Comparison of ENCODE assay signal across 19 mouse cellular contexts in the genomic region with DNA sequence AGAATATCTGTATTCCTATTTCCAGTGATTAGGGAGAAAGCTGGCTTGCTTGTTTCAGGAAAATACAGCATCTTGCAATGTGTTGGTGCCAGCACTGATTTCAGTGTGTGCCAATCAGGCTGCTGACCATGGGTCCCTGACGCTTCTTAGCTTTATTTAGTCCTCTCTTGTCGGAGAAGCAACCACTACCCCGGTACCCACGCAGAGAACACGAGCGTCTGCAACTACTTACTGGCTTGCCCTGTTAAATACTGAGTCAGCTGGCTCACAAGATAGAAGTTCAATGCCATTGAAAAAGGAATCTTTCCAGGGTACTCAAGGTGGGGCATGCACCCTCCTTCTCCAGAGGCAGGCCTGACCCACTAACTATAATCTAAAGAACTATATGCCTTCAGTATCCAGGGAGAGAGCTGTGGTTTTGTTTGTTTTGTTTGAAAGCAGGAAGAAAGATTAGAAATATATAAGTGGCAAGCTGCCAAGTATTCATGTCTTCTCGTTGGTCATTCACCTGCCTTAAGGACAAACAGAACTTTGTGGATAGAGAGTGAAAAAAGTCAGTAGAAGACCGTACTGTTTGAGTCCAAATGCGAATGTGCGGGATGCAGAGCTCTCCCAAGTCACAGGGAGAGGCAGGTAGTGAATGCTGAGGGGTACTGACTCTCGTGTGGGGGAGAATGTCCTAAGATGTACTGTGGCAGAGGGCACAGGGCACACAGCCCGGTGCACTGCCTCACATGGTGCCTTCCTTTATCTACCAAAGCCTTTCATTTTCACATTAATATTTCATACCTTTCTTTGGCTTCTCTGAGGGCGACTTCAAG. TPM values are rescaled to one million over a fixed set of nuclear protein-coding genes. Genes with fewer than 3 reads are reported as not detected.
DNase-seq lines count a peak whose midpoint lies in the region; ATAC-seq and TF ChIP-seq lines count a peak whose summit lies in the region.
"Had no signal": no experiment of that assay in that cellular context is flagged by ENCODE, and none has a peak within 500 bp of the region (broad histone marks: within the 10 kb centered on the region; RNA-seq: fewer than 3 reads in every experiment).

No protein-coding gene starts in this region.

- no peak overlapping the region for H3K4me3 ChIP-seq in lung, postnatal 0 days (ENCODE audit: low read depth, low read length)
- H3K4me3 ChIP-seq in intestine, postnatal 0 days (ENCODE audit: low read depth, low read length), result no peak overlapping the region
- H3K4me3 ChIP-seq: embryonic facial prominence, embryonic 10.5 days; hindbrain, embryonic 10.5 days; limb, embryonic 12.5 days; midbrain, embryonic 10.5 days had no signal

- no peak overlapping the region for H3K27ac ChIP-seq in lung, postnatal 0 days (ENCODE audit: low read length)
- peak overlapping the region; percentile 68 for H3K27ac ChIP-seq in intestine, postnatal 0 days (ENCODE audit: low read depth, low read length)
- H3K27ac ChIP-seq: embryonic facial prominence, embryonic 10.5 days; hindbrain, embryonic 10.5 days; limb, embryonic 12.5 days; liver, embryonic 14.5 days; macrophage; midbrain, embryonic 10.5 days had no signal

- H3K27me3 ChIP-seq in lung, postnatal 0 days (replicated peaks; ENCODE audit: insufficient read depth, low read length), result no peaks in the 10 kb centered on the region
- H3K27me3 ChIP-seq in intestine, postnatal 0 days (replicated peaks; ENCODE audit: control insufficient read depth, insufficient read depth, low read length), result no peaks in the 10 kb centered on the region
- H3K27me3 ChIP-seq: limb, embryonic 12.5 days had no signal

- WGBS in lung, postnatal 0 days, result 51% methylated on average over 13 of the region's 13 CpGs
- WGBS in intestine, postnatal 0 days, result 40% methylated on average over 13 of the region's 13 CpGs

- no peak overlapping the region for H3K9ac ChIP-seq in lung, postnatal 0 days (replicated peaks; ENCODE audit: low read depth)
- no peak overlapping the region for H3K9ac ChIP-seq in intestine, postnatal 0 days (ENCODE audit: low read depth, low read length)
- H3K9ac ChIP-seq: limb, embryonic 12.5 days; liver, embryonic 14.5 days had no signal

- H3K4me2 ChIP-seq in lung, postnatal 0 days (replicated peaks; ENCODE audit: low read depth, low read length), result no peak overlapping the region
- H3K4me2 ChIP-seq in intestine, postnatal 0 days (replicated peaks; ENCODE audit: low read depth), result peak overlapping the region; percentile 24; the same call in 1 of the 2 replicates
- H3K4me2 ChIP-seq: limb, embryonic 12.5 days had no signal

- no peak for TF ChIP-seq EP300 in lung, postnatal 0 days (IDR thresholded peaks at IDR 0.05)

- H3K9me3 ChIP-seq in lung, postnatal 0 days (ENCODE audit: low read length), result no peaks in the 10 kb centered on the region
- no peaks in the 10 kb centered on the region for H3K9me3 ChIP-seq in intestine, postnatal 0 days (ENCODE audit: control insufficient read depth)
- H3K9me3 ChIP-seq: embryonic facial prominence, embryonic 10.5 days; hindbrain, embryonic 10.5 days; limb, embryonic 12.5 days; midbrain, embryonic 10.5 days had no signal

- no peak for TF ChIP-seq CTCF in lung, postnatal 0 days (IDR thresholded peaks at IDR 0.05)
- TF ChIP-seq CTCF in intestine, postnatal 0 days (IDR thresholded peaks at IDR 0.05; ENCODE audit: low read depth), result no peak

- peak; percentile 14; the same call in 1 of the 2 replicates for ATAC-seq in frontal cortex, adult (ENCODE audit: low TSS enrichment)
- ATAC-seq in lung, postnatal 0 days, result no peak
- ATAC-seq in intestine, postnatal 0 days, result peak; percentile 75
- ATAC-seq in CD4-positive, CD25-positive, alpha-beta regulatory T cell, adult 4 months, result no peak

- no peaks in the 10 kb centered on the region; the same call in 1 of the 2 replicates for H3K4me1 ChIP-seq in lung, postnatal 0 days (ENCODE audit: insufficient read depth, low read depth, low read length)
- H3K4me1 ChIP-seq in intestine, postnatal 0 days (replicated peaks; ENCODE audit: control insufficient read depth, insufficient read depth, low read length), result no peaks in the 10 kb centered on the region

- no peaks in the 10 kb centered on the region for H3K36me3 ChIP-seq in lung, postnatal 0 days (ENCODE audit: insufficient read depth, low read length)
- H3K36me3 ChIP-seq in intestine, postnatal 0 days (ENCODE audit: control insufficient read depth, insufficient read depth), result peaks cover 32% of the 10 kb centered on the region
- H3K36me3 ChIP-seq: embryonic facial prominence, embryonic 10.5 days; hindbrain, embryonic 10.5 days; limb, embryonic 12.5 days; midbrain, embryonic 10.5 days had no signal

- DNase-seq in frontal cortex, postnatal 36 days (ENCODE audit: low spot score in 2 of 2), result no peak
- DNase-seq in lung, postnatal 0 days (ENCODE audit: low spot score), result peak; percentile 45
- no peak for DNase-seq in lung, postnatal 10 days
- no peak for DNase-seq in left cerebral cortex, adult 11 months (ENCODE audit: low spot score)
- DNase-seq: cerebellum, adult 11-12 months; gastrocnemius, postnatal 36 days; kidney, adult 9 months; kidney, postnatal 36 days; retina, postnatal 1 day; thymus, adult 2 months had no signal

RNA-seq across cellular contexts. Expression of a gene that starts 24.3 kb away (rescaled TPM):
- 19.5 and 23.0 TPM in 2 replicates for polyA plus RNA-seq in lung, postnatal 0 days (2015; fragmentation: Nextera tagmentation; extraction: Ambion mirVana)
- polyA plus RNA-seq in intestine, postnatal 0 days (2015; fragmentation: Nextera tagmentation; extraction: Ambion mirVana), result 62.7 and 74.2 TPM in 2 replicates
- 1 to 10 TPM; 1.0 to 1.5 TPM for polyA plus RNA-seq in CD4-positive, CD25-positive, alpha-beta regulatory T cell, adult 4 months (2017; shearing (Covaris generic))

RNA-seq across cellular contexts. Expression of a gene that starts 27.0 kb away (rescaled TPM):
- polyA plus RNA-seq in lung, postnatal 0 days (2015; fragmentation: Nextera tagmentation; extraction: Ambion mirVana), result 2.0 and 2.1 TPM in 2 replicates
- polyA plus RNA-seq in intestine, postnatal 0 days (2015; fragmentation: Nextera tagmentation; extraction: Ambion mirVana), result 9.2 and 9.3 TPM in 2 replicates
- 1 to 10 TPM; 1.8 to 7.9 TPM for polyA plus RNA-seq in CD4-positive, CD25-positive, alpha-beta regulatory T cell, adult 4 months (2017; shearing (Covaris generic))

Comparison
In these comparisons a context has a peak if more than half of its experiments do, and no peak if none do; other contexts are left out.
1. ATAC-seq: peak in frontal cortex, adult (single experiment) and intestine, postnatal 0 days (single experiment); none in lung, postnatal 0 days (single experiment) and CD4-positive, CD25-positive, alpha-beta regulatory T cell, adult 4 months (single experiment).